ENCODE assay signal across 3 mouse cellular contexts in genomic region chr7:143538229-143538628, GRCm38 (mm10). TPM values are rescaled to one million over a fixed set of nuclear protein-coding genes. Genes with fewer than 3 reads are reported as not detected.
"Had no signal": no experiment of that assay in that cellular context is flagged by ENCODE, and none has a peak within 500 bp of the region (broad histone marks: within the 10 kb centered on the region; RNA-seq: fewer than 3 reads in every experiment).

No protein-coding gene starts in this region.

RNA-seq across cellular contexts. Expression of gene Phlda2, which starts 35.3 kb away (rescaled TPM):
- total RNA-seq: megakaryocyte, adult 5-6 weeks had no signal
- polyA plus RNA-seq: midbrain, embryonic 16.5 days; myocyte had no signal
